Mouse (Mus musculus): Measurements from ENCODE around the gene Aes. TPM values are rescaled to one million over a fixed set of nuclear protein-coding genes. Genes with fewer than 3 reads are reported as not detected.

Gene Aes
- polyA plus RNA-seq, 1 experiment from 2014 or later, result 536 TPM

DNA sequence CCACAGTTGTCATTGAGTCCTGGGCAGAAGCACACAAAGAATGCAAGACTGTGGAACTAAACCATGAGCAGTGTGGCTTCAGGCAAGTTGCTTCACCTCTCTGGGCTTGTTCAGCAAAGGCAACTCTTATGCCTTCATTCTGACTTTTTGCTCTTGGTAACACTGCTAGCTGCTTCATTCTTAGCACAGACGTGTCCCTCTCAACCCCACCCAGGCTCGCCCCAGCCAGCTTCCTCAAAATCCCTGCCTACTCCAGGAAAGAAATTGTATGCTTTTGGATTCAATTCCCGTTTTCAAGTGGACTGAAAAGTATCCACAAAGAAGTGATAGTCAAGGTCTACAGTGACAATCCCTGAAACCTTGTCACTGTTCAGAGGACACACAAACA lies 39.3 kb upstream of the Aes start:
- WGBS, result 49% methylated on average over 3 of the region's 3 CpGs

DNA sequence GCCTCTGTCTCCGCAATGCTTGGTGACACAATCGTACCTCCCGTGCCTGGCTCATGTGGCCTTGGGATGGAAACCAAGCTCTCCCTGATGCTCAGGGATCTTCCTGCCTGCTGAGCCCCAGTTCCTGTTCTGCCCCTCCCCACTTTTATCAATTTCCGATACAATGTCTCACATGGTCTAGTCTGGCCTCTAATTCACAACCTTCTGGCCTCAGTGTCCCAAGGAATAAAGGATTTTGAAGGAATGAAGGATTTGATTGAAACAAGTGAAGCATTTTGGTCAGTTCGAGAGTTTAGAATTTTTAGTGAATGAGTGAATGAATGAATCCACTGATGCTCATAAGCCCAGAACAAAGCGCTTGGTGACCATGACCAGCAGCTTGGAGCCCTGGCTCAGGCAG lies 36.1 kb upstream of the Aes start:
- Histone ChIP-seq H3K4me1 (replicated peaks; ENCODE audit: control insufficient read depth, insufficient read depth, low read length) (no peaks in the 10 kb centered on the region), H3K36me3 (ENCODE audit: control insufficient read depth, insufficient read depth) (no peaks in the 10 kb centered on the region), H3K9ac (ENCODE audit: low read depth, low read length) (no peak overlapping the region), H3K27ac (ENCODE audit: low read depth, low read length) (no peak overlapping the region), H3K4me3 (ENCODE audit: low read depth, low read length) (no peak overlapping the region), H3K27me3 (replicated peaks; ENCODE audit: control insufficient read depth, insufficient read depth, low read length) (no peaks in the 10 kb centered on the region), H3K9me3 (ENCODE audit: control insufficient read depth) (no peaks in the 10 kb centered on the region), H3K4me2 (replicated peaks; ENCODE audit: low read depth) (no peak overlapping the region)
- ATAC-seq, result no peak
- no peak for TF ChIP-seq CTCF (IDR thresholded peaks at IDR 0.05; ENCODE audit: low read depth)
- WGBS, result 67% methylated on average over 6 of the region's 6 CpGs

More for the DNA sequence above, 39.3 kb upstream of the Aes start:
- ATAC-seq, result no peak
- no peaks in the 10 kb centered on the region for H3K4me1 ChIP-seq (replicated peaks; ENCODE audit: control insufficient read depth, insufficient read depth, low read length)
- no peak for TF ChIP-seq CTCF (IDR thresholded peaks at IDR 0.05; ENCODE audit: low read depth)
- H3K9me3 ChIP-seq (ENCODE audit: control insufficient read depth), result no peaks in the 10 kb centered on the region
- H3K27me3 ChIP-seq (replicated peaks; ENCODE audit: control insufficient read depth, insufficient read depth, low read length), result no peaks in the 10 kb centered on the region
- H3K36me3 ChIP-seq (ENCODE audit: control insufficient read depth, insufficient read depth), result no peaks in the 10 kb centered on the region
- H3K27ac ChIP-seq (ENCODE audit: low read depth, low read length), result no peak overlapping the region
- no peak overlapping the region for H3K9ac ChIP-seq (ENCODE audit: low read depth, low read length)
- H3K4me3 ChIP-seq (ENCODE audit: low read depth, low read length), result no peak overlapping the region
- H3K4me2 ChIP-seq (replicated peaks; ENCODE audit: low read depth), result no peak overlapping the region

DNA sequence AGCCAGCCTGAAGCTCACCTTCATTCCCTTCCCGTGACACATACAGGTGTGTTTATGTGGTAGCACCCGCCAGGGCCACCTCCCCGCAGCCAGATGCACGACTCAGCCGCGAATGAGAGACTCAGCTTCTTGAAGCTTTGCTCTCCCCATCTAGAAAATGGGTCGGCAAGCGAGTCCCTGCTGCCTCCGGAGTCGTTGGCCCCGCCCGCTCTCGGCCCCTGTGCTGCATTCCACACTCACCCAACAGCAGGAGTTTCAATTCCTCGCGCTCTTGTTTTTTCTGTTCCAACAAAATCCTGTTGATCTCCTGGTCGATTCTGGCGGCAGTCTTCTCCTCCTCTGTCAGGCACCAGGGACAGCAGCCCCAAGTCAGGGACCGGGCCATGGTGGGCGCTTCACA lies 35.7 kb upstream of the Aes start:
- H3K4me1 ChIP-seq (replicated peaks; ENCODE audit: control insufficient read depth, insufficient read depth, low read length), result no peaks in the 10 kb centered on the region
- no peak overlapping the region; the same call in 1 of the 2 replicates for H3K4me2 ChIP-seq (replicated peaks; ENCODE audit: low read depth)
- no peaks in the 10 kb centered on the region for H3K27me3 ChIP-seq (replicated peaks; ENCODE audit: control insufficient read depth, insufficient read depth, low read length)
- WGBS, result 22% methylated on average over 19 of the region's 19 CpGs
- no peaks in the 10 kb centered on the region for H3K9me3 ChIP-seq (ENCODE audit: control insufficient read depth)
- H3K9ac ChIP-seq (ENCODE audit: low read depth, low read length), result no peak overlapping the region
- no peaks in the 10 kb centered on the region for H3K36me3 ChIP-seq (ENCODE audit: control insufficient read depth, insufficient read depth)
- 0 out of 2 replicates have a peak overlapping the region, but pooled peaks have one; percentile 0 for H3K4me3 ChIP-seq (ENCODE audit: low read depth, low read length)
- ATAC-seq, result no peak
- TF ChIP-seq CTCF (IDR thresholded peaks at IDR 0.05; ENCODE audit: low read depth), result no peak
- H3K27ac ChIP-seq (ENCODE audit: low read depth, low read length), result no peak overlapping the region

DNA sequence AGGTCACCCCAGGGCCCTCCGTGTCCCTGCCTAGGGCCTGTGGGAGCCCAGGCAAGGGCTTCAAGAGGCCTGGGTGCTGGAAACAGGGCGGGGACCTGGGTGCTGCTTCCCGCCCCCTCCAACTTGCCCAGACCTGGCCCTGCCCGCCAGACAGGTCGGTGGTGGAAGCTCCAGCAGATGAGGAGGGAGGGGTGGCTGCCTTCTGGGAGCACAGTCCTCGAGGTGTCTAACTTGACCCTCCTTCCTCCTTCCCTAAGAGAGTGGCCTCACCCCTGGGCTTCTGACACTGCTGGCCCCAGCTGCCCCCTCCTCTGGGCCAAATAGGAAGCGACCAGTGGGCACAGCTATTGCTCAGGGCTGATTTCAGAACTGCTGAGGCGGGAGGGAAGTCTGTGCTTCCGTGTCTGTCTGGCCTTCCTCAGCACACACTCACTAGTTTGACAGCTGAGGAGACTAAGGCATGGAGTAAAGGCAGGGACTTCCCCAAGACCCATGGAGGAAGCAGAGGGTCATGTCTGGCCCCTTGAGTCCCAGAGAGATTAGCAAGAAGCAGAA lies 35.2 kb upstream of the Aes start, which contains the start of gene Gna15:
Gna15 (minus strand) TSS at position 175 of the 555 bp plus-strand sequence.
- no peak within 1 kb of the TSS for H3K27ac ChIP-seq (ENCODE audit: low read depth, low read length)
- H3K9me3 ChIP-seq (ENCODE audit: control insufficient read depth), result no peaks in the 10 kb centered on the region
- H3K4me1 ChIP-seq (replicated peaks; ENCODE audit: control insufficient read depth, insufficient read depth, low read length), result no peaks in the 10 kb centered on the region
- H3K27me3 ChIP-seq (replicated peaks; ENCODE audit: control insufficient read depth, insufficient read depth, low read length), result no peaks in the 10 kb centered on the region
- peaks cover 4% of the 10 kb centered on the region for H3K36me3 ChIP-seq (ENCODE audit: control insufficient read depth, insufficient read depth)
- no peak for ATAC-seq
- no peak within 1 kb of the TSS for H3K9ac ChIP-seq (ENCODE audit: low read depth, low read length)
- WGBS, result 22% methylated on average over 9 of the region's 9 CpGs
- no peak within 1 kb of the TSS; the same call in 1 of the 2 replicates for H3K4me2 ChIP-seq (replicated peaks; ENCODE audit: low read depth)
- H3K4me3 ChIP-seq (ENCODE audit: low read depth, low read length), result 0 out of 2 replicates have a peak within 1 kb of the TSS, but pooled peaks have one; percentile 0
- TF ChIP-seq CTCF (IDR thresholded peaks at IDR 0.05; ENCODE audit: low read depth), result no peak

DNA sequence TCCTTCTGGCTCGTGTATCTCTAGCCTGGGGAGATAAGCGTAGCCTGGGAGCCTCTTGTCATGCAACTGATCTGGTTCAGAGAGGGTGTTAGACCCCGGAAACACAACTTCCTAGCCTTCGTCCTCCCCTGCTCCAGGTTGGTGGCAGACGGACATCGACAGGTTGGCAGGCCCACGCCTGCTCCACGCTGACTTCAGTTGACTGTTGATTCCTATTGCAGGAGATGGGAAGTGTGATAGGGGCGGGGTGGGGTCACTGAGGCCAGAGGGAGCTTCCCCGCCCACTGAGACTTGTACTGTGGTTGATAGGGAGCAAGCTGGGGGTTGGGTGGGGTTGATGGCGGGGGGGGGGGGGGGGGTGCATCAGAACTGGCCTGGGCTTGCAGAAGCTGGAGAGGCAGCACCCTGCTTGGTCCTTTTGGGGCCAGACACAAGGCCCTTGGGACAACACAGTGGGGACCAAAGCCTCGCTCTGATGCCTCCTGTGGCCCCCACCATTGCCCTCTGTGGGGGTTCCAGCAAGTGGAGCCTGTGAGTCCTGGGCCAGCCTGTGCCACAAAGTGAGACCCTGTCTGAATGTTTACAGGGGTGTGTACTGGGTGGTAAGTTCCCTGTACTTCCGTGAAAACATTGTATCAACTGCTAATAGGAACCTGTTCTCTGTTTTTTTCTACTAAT lies 34.1 kb upstream of the Aes start:
- WGBS, result 36% methylated on average over 12 of the region's 13 CpGs
- no peaks in the 10 kb centered on the region for H3K4me1 ChIP-seq (replicated peaks; ENCODE audit: control insufficient read depth, insufficient read depth, low read length)
- no peak overlapping the region for H3K4me2 ChIP-seq (replicated peaks; ENCODE audit: low read depth)
- H3K9me3 ChIP-seq (ENCODE audit: control insufficient read depth), result no peaks in the 10 kb centered on the region
- no peak overlapping the region for H3K27ac ChIP-seq (ENCODE audit: low read depth, low read length)
- peaks cover 14% of the 10 kb centered on the region for H3K36me3 ChIP-seq (ENCODE audit: control insufficient read depth, insufficient read depth)
- H3K27me3 ChIP-seq (replicated peaks; ENCODE audit: control insufficient read depth, insufficient read depth, low read length), result no peaks in the 10 kb centered on the region
- H3K4me3 ChIP-seq (ENCODE audit: low read depth, low read length), result no peak overlapping the region
- no peak for ATAC-seq
- TF ChIP-seq CTCF (IDR thresholded peaks at IDR 0.05; ENCODE audit: low read depth), result no peak
- H3K9ac ChIP-seq (ENCODE audit: low read depth, low read length), result no peak overlapping the region

DNA sequence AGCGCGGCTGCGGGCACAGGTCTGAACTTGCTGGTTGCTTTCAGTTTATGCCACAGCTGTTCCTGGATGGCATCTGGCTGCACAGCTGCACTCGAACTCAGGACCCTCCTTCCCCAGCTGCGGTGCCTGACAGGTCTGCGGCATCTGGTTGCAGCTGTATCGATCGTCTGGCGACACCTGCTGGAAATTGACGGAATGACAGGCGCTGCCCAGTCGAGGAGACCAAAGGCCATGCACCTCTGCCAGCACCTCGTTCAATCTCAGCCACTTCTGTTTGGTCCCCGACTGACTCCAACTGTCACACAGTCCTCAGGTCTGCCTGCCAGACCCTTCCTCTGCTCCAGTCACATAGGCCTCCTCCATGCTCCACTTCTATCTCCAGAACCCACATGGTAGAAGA lies 32.5 kb upstream of the Aes start:
- H3K9ac ChIP-seq (ENCODE audit: low read depth, low read length), result no peak overlapping the region
- no peak overlapping the region for H3K27ac ChIP-seq (ENCODE audit: low read depth, low read length)
- peak; percentile 34; the same call in 1 of the 2 replicates for ATAC-seq
- no peaks in the 10 kb centered on the region for H3K4me1 ChIP-seq (replicated peaks; ENCODE audit: control insufficient read depth, insufficient read depth, low read length)
- no peak overlapping the region for H3K4me3 ChIP-seq (ENCODE audit: low read depth, low read length)
- TF ChIP-seq CTCF (IDR thresholded peaks at IDR 0.05; ENCODE audit: low read depth), result peak; percentile 97
- H3K36me3 ChIP-seq (ENCODE audit: control insufficient read depth, insufficient read depth), result peaks cover 30% of the 10 kb centered on the region
- no peaks in the 10 kb centered on the region for H3K27me3 ChIP-seq (replicated peaks; ENCODE audit: control insufficient read depth, insufficient read depth, low read length)
- WGBS, result 10% methylated on average over 14 of the region's 14 CpGs
- H3K9me3 ChIP-seq (ENCODE audit: control insufficient read depth), result no peaks in the 10 kb centered on the region
- H3K4me2 ChIP-seq (replicated peaks; ENCODE audit: low read depth), result no peak overlapping the region
